Mouse (Mus musculus) hindbrain, embryonic 14.5 days (tissue): ENCODE measurements around the gene Scimp. TPM values are rescaled to one million over a fixed set of nuclear protein-coding genes. Genes with fewer than 3 reads are reported as not detected.

ENCODE experiments used
- ATAC-seq: fragments of 200-750 bp; cut with Nextera tagmentation; 2 replicates; pipeline ENCODE4 v1.8.0; 2017; ENCODE audit warnings: moderate number of reproducible peaks, mild to moderate bottlenecking, moderate TSS enrichment, moderate library complexity; ENCODE audit not compliant: low FRiP score
- DNase-seq: peaks from one replicate; pipeline ENCODE4 v3.0.0-alpha.2; 2015; ENCODE audit warnings: low spot score
- H3K27ac ChIP-seq: fragments of 300-500 bp; sonication (generic); 2 replicates; pipeline ENCODE4 v1.5.1; 2014; ENCODE audit warnings: mild to moderate bottlenecking, moderate library complexity
- H3K27me3 ChIP-seq: fragments of 300-500 bp; sonication (generic); 2 replicates; pipeline ENCODE4 v1.6.1; 2014; ENCODE audit warnings: mild to moderate bottlenecking, low read length, mixed read lengths; ENCODE audit not compliant: control insufficient read depth, insufficient read depth
- H3K36me3 ChIP-seq: fragments of 300-500 bp; sonication (generic); replicated peaks from 2 replicates; pipeline ENCODE4 v1.6.1; 2014; ENCODE audit not compliant: control insufficient read depth, insufficient read depth
- H3K4me1 ChIP-seq: fragments of 300-500 bp; sonication (generic); replicated peaks from 2 replicates; pipeline ENCODE4 v1.6.1; 2014; ENCODE audit warnings: antibody characterized with exemption, low read length, mixed read lengths; ENCODE audit not compliant: control insufficient read depth, insufficient read depth
- H3K4me2 ChIP-seq: fragments of 300-500 bp; sonication (generic); replicated peaks from 2 replicates; pipeline ENCODE4 v1.6.1; 2014; ENCODE audit warnings: mild to moderate bottlenecking, moderate library complexity
- H3K4me3 ChIP-seq: fragments of 300-500 bp; sonication (generic); replicated peaks from 2 replicates; pipeline ENCODE4 v1.5.1; 2014; ENCODE audit warnings: mild to moderate bottlenecking, low read length
- H3K9ac ChIP-seq: fragments of 300-500 bp; sonication (generic); 2 replicates; pipeline ENCODE4 v1.6.1; 2014
- H3K9me3 ChIP-seq: fragments of 300-500 bp; sonication (generic); 2 replicates; pipeline ENCODE4 v1.6.1; 2016; ENCODE audit warnings: low read length; ENCODE audit not compliant: control insufficient read depth
- WGBS: fragments of 180-500 bp; shearing (Covaris S2); extraction: QIAGEN DNeasy Blood & Tissue Kit; methylation state at CpG from one replicate; pipeline ENCODE4 v1.1.7; 2014; 5-methylcytosine and 5-hydroxymethylcytosine counted together
- polyA plus RNA-seq: library from polyadenylated mRNA; unstranded; fragments of >200 nt; fragmentation: Nextera tagmentation; extraction: Ambion mirVana; gene quantifications from 2 replicates; pipeline ENCODE4 v1.2.1, GENCODE M21; 2014

Gene Scimp
- polyA plus RNA-seq, 1 experiment from 2014 or later = not detected

DNA sequence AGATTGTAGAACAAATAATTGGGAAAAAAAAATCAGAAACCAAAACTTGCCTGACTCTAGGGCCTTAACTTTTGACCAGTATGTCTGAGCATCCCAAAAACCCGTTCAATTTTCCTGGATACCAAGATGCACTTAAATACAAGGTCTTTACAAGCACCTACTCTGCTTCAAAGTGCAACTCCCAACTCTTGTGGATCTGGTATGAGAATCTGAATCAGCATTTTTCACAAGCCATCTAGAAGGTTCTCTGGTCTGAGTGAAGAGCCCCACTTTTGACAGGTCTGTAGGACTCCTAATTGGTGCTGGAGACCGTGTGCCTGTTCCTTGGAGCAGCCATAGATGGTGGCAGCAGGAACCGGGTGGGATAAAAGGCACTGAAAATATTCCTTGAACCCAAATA is 8.0 kb downstream of the Scimp start:
- H3K36me3 ChIP-seq = no peaks in the 10 kb centered on the region
- 83% methylated on average over 3 of the region's 3 CpGs for WGBS
- H3K27me3 ChIP-seq = no peaks in the 10 kb centered on the region
- DNase-seq (no peak), ATAC-seq (no peak)
- no peaks in the 10 kb centered on the region for H3K9me3 ChIP-seq
- H3K4me2 ChIP-seq = no peak overlapping the region
- H3K4me3 ChIP-seq = no peak overlapping the region
- no peak overlapping the region for H3K27ac ChIP-seq
- no peak overlapping the region for H3K9ac ChIP-seq
- H3K4me1 ChIP-seq = no peaks in the 10 kb centered on the region

DNA sequence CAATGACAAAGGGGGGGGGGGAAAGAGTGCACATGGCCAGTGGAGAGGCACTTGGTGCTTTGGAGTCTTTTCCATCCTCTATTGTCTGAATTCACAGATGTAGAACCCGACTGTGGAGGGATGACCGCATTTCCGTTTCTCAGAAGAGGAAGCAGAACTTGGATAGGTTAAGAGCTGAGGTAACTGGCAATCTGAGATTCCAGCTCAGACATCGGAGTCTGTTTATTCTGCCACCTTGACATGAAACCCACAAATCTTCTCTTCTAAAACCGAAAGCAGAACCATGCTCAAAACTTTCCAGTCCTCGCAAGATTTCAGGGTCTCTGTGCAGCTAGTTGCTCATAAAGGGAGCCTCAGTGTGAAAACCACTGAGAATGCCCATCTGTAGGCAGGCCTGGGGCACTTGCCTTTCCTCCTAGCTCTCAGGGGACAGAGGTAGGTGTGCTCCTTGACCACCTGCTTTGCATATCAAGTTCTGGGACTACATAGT is 8.6 kb downstream of the Scimp start:
- H3K9ac ChIP-seq = no peak overlapping the region
- H3K9me3 ChIP-seq = no peaks in the 10 kb centered on the region
- no peaks in the 10 kb centered on the region for H3K27me3 ChIP-seq
- no peak overlapping the region for H3K27ac ChIP-seq
- ATAC-seq (no peak), DNase-seq (no peak)
- no peaks in the 10 kb centered on the region for H3K36me3 ChIP-seq
- no peaks in the 10 kb centered on the region for H3K4me1 ChIP-seq
- no peak overlapping the region for H3K4me3 ChIP-seq
- 88% methylated on average over 6 of the region's 6 CpGs for WGBS
- H3K4me2 ChIP-seq = no peak overlapping the region

DNA sequence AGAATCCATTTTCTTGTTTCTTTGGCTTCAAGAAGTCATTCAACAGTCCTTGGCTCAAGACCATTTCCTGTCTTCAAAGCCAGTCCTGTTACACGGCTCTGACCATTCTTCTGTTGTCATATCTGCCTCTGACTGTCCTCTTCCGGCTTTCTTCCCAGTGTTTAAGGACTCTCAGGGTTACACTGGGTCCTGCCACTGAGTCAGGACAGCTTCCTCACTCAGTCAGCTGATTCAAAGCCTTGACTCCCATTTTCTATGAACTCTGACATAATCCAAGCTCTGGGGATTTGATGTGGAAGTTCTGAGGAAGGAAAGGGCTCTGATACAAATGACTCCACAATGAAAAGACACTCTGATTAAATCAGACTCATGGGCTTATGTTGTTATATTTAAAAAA is 9.5 kb downstream of the Scimp start:
- DNase-seq (no peak), ATAC-seq (no peak)
- no peaks in the 10 kb centered on the region for H3K4me1 ChIP-seq
- no peaks in the 10 kb centered on the region for H3K9me3 ChIP-seq
- no peak overlapping the region for H3K4me3 ChIP-seq
- no peak overlapping the region for H3K27ac ChIP-seq
- WGBS = 85% methylated on average over 2 of the region's 2 CpGs
- H3K4me2 ChIP-seq = no peak overlapping the region
- no peaks in the 10 kb centered on the region for H3K27me3 ChIP-seq
- H3K36me3 ChIP-seq = no peaks in the 10 kb centered on the region
- no peak overlapping the region for H3K9ac ChIP-seq

DNA sequence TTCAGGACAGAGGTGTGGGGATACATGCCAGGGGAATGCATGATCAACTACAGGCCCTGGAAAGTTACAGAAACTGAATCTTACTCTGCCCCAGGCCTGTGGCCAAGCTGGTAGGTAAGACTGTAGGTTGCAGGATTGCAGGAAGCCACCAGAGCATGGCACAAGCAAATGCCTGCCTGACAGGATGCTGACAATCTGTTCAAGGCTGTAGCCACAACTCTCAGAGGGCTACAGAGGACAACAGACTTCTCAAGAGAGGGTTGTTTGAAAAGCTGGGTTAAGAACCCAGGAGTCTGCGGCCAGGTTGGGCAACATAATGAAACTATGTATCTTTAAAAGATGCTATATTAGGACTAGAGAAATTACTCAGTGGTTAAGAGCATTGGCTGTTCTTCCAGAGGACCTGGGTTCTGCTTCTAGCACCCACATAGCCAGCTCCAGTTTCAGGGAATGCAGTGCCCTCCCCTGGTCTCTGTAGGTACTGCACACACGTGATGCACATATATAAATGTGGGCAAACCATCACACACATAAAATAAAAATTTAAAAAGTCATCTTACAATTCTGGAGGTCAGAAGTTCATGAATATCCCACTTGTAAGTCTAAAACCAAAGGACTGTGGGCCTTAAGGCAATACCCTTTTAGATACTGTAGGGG is 10.1 kb downstream of the Scimp start:
- DNase-seq (no peak), ATAC-seq (no peak)
- Histone ChIP-seq H3K9me3 (no peaks in the 10 kb centered on the region), H3K27ac (no peak overlapping the region), H3K4me3 (no peak overlapping the region), H3K9ac (no peak overlapping the region), H3K4me1 (no peaks in the 10 kb centered on the region), H3K36me3 (no peaks in the 10 kb centered on the region), H3K4me2 (no peak overlapping the region), H3K27me3 (no peaks in the 10 kb centered on the region)
- 98% methylated on average over 2 of the region's 2 CpGs for WGBS

DNA sequence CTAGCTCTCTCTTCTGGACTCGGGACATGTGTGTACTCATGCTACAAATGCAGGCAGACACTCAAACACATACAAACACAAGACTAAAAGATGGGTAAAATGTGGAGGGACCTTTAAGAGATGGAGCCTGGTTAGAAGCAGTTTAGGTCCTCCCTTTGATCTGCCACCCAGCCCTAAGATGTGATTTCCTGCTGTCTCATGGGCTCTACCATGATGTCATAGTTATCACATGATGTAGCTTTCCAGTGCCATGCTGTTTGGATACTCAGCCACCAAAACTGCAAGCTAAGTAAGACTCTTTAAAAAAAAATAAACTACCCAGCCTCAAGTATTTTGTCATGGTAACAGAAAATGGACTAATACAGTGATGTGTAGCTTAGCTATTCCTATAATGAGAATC is 20.0 kb downstream of the Scimp start:
- no peaks in the 10 kb centered on the region for H3K4me1 ChIP-seq
- no peak overlapping the region for H3K4me3 ChIP-seq
- DNase-seq (no peak), ATAC-seq (no peak)
- no peaks in the 10 kb centered on the region for H3K36me3 ChIP-seq
- no peaks in the 10 kb centered on the region for H3K27me3 ChIP-seq
- no peaks in the 10 kb centered on the region for H3K9me3 ChIP-seq
- H3K27ac ChIP-seq = no peak overlapping the region
- no peak overlapping the region for H3K4me2 ChIP-seq
- no peak overlapping the region for H3K9ac ChIP-seq
- WGBS = 85% methylated on average over 1 of the region's 1 CpGs

DNA sequence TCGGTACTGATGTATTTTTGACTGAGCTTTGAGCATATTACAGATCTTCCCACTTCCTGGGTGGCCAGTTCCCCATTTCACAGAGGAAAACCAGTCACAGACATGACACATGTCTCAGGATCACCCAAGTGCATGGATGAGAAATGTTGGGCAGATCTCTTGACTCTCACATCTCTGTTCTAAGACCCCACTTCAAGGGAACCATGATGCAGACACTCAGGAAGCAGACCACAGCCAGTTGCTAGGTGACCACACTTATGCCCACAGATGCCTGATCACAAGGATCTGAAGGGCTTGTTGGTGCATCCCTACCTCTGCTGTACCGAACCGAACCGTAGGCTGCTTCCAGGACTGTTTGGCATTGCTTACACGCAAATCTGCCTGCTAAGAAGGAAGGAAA is 20.7 kb downstream of the Scimp start:
- Histone ChIP-seq H3K27me3 (no peaks in the 10 kb centered on the region), H3K36me3 (no peaks in the 10 kb centered on the region), H3K4me3 (no peak overlapping the region), H3K4me2 (no peak overlapping the region), H3K9ac (no peak overlapping the region), H3K4me1 (no peaks in the 10 kb centered on the region), H3K27ac (no peak overlapping the region), H3K9me3 (no peaks in the 10 kb centered on the region)
- ATAC-seq = no peak
- no peak for DNase-seq
- WGBS = 89% methylated on average over 5 of the region's 5 CpGs

DNA sequence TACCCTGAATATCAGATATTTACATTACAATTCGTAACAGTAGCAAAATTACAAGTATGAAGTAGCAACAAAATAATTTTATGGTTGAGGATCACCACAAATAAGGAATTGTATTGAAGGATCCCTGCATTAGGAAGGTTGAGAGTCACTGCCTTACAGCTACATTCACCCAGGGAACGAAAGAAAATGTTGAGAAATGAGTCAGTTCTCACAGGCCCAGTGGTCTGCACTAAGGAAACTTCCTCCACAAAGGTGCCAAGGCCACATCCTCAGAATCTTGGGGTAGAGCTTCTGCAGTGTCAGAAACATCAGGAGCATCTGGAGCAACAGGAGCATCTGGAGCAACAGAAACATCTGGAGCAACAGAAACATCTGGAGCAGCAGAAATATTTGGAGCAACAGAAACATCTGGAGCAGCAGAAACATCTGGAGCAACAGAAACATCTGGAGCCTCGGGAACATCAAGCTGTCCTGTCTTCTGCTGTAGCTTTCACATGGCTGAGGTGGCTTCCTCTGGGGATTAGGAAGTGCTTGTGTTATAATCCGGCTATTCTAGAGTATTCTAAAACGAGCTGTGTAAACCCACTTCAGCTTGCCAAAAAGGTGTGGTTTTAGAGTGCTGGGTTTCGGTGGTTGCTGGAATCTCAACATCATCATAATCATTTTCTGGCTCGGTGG is 21.4 kb downstream of the Scimp start:
- Histone ChIP-seq H3K4me3 (no peak overlapping the region), H3K27me3 (no peaks in the 10 kb centered on the region), H3K27ac (no peak overlapping the region), H3K4me2 (no peak overlapping the region), H3K9me3 (no peaks in the 10 kb centered on the region), H3K9ac (no peak overlapping the region), H3K4me1 (no peaks in the 10 kb centered on the region), H3K36me3 (no peaks in the 10 kb centered on the region)
- ATAC-seq (no peak), DNase-seq (no peak)
- 82% methylated on average over 7 of the region's 7 CpGs for WGBS

DNA sequence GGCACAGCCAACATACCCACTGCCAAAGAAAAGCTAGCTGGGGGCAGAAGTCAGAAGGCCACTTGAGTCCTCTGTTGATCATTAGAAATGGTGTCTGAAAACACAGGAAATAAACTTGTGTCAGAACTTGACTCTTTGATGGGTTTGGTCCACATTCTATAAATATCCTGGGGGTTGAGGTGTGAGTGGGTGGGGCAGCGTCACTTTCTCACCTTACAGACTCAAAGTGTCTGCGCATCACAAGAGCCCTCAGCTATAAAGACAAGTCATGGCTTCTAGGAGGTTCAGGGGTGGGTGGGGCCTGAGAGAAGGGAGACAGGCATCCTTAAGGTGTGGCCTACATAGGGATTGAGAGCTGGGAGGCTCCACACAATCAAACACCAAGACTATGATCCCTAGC is 22.0 kb downstream of the Scimp start:
- H3K27me3 ChIP-seq = no peaks in the 10 kb centered on the region
- DNase-seq = no peak
- H3K27ac ChIP-seq = no peak overlapping the region
- H3K4me2 ChIP-seq = no peak overlapping the region
- no peak overlapping the region for H3K9ac ChIP-seq
- H3K4me1 ChIP-seq = no peaks in the 10 kb centered on the region
- no peak overlapping the region for H3K4me3 ChIP-seq
- H3K9me3 ChIP-seq = no peaks in the 10 kb centered on the region
- WGBS = 95% methylated on average over 2 of the region's 2 CpGs
- ATAC-seq = no peak
- H3K36me3 ChIP-seq = no peaks in the 10 kb centered on the region

DNA sequence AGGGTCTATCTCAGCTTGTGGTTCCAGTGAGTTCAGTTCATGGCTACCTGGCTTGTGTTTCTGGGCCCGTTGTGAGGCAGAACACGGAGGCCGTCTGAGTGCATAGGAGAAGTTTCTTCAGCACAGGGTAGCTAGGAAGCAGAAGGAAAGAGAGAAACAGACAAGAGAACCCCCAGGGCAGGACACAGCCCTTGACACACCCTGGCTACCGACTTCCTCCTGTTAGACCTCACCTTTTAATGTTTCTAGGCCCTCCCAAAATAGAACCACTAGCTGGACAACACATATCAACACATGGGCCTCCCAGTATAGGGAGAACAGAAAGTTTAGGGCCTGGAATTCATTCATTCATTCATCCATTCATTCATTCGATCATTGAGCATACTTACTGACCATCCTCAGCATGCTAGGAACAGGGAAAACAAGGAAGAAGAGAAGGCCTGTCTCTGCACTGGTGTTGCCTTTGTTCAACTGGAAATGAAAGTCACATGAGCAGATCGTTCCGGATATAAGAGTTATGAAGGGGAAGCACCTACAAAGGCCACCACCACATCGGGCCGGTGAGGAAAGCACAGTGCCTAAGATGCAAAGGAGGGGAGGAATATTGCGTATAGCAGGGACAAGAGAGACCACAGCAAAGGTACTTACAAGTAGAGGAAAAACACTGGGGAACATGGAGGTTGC is 23.3 kb downstream of the Scimp start:
- ATAC-seq (no peak), DNase-seq (no peak)
- no peak overlapping the region for H3K27ac ChIP-seq
- H3K9ac ChIP-seq = no peak overlapping the region
- H3K36me3 ChIP-seq = no peaks in the 10 kb centered on the region
- no peaks in the 10 kb centered on the region for H3K9me3 ChIP-seq
- no peak overlapping the region for H3K4me3 ChIP-seq
- WGBS = 89% methylated on average over 10 of the region's 10 CpGs
- H3K4me2 ChIP-seq = no peak overlapping the region
- no peaks in the 10 kb centered on the region for H3K4me1 ChIP-seq
- no peaks in the 10 kb centered on the region for H3K27me3 ChIP-seq
